Mouse (Mus musculus) brain, embryonic 14.5 days (tissue): ENCODE data around the gene Epb41.

Experiments used
- CTCF ChIP-seq: fragments of 200-500 bp; IDR thresholded peaks from 2 replicates; pipeline ENCODE4 v1.5.1; 2012; ENCODE audit warnings: inconsistent platforms, mild to moderate bottlenecking, moderate library complexity, borderline replicate concordance; ENCODE audit not compliant: insufficient read depth, insufficient read length; ENCODE audit errors: extremely low read depth
- POLR2A ChIP-seq: fragments of 200-500 bp; IDR thresholded peaks from 2 replicates; pipeline ENCODE4 v1.6.1; 2012; ENCODE audit warnings: mild to moderate bottlenecking, inconsistent platforms, borderline replicate concordance; ENCODE audit not compliant: poor library complexity, insufficient read depth, insufficient read length, severe bottlenecking; ENCODE audit errors: extremely low read depth

- no peak for TF ChIP-seq POLR2A
- TF ChIP-seq CTCF = no peak
These were observed 104.8 kb downstream of the Epb41 start for GRCm38 (mm10) chr4:131970244-131970853.
